Mouse (Mus musculus): Measurements from ENCODE around the gene Kdm2a.

DNA sequence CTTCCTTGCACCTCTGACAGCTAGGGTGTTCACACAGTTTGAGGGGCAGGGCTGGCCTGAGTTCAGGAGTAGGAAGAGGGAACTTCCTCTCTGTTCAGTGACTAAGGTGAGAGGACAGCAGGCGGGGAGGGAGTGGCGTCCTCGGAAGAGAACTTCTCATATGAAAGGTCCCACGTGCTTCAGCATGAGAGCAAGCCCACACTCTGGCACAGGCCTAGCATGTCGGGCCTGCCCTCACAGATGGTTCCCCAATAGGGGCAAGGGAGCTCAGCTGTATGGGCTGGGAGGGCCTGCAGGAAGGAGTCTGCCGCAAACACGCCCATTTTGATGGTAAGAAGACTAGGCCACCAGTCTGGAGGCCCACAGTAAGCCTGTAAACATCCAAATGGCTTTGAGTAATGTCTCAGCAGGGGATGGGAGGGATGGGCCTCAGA, 97.8 kb downstream of the Kdm2a start:
- no peak for TF ChIP-seq FLI1 (IDR thresholded peaks at IDR 0.05; ENCODE audit: low read length)
- TF ChIP-seq GATA1 (IDR thresholded peaks at IDR 0.05; ENCODE audit: borderline replicate concordance, low read length) = no peak

Data from megakaryocyte, embryonic 14.5 days (primary cell).